In the genomic region with DNA sequence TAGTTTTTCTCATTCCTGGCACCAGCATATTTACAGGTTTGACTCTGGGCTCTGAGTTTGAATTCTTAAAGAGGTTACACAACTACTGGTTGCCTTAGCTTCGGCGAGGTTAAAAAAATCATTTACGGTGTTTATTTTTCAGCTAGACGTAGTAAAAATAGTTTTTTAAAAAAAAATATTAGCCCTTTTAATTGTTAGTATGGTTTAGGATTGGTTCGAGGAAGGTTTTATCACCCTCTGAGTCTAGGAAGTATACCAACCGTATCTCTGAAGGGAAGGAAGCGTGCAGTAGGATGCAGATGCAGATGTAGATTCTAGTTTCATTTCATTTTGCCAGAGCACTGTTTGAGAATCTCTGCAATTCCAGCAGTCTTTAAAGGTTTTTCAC, we compare ENCODE assay signal across 7 mouse cellular contexts. TPM values are rescaled to one million over a fixed set of nuclear protein-coding genes. Genes with fewer than 3 reads are reported as not detected.
DNase-seq lines count a peak whose midpoint lies in the region; ATAC-seq and TF ChIP-seq lines count a peak whose summit lies in the region.

No protein-coding gene starts in this region.

- H3K9ac ChIP-seq in forebrain, embryonic 11.5 days (ENCODE audit: low read length): peak overlapping the region; percentile 90
- peak overlapping the region; percentile 87 for H3K9ac ChIP-seq in limb, embryonic 15.5 days
- peak overlapping the region; percentile 93 for H3K9ac ChIP-seq in stomach, postnatal 0 days (ENCODE audit: low read length)

- no peak for TF ChIP-seq CTCF in spleen, adult 2 months (IDR thresholded peaks at IDR 0.05; ENCODE audit: extremely low read depth, insufficient read depth, insufficient read length, insufficient replicate concordance)
- no peak for TF ChIP-seq CTCF in stomach, postnatal 0 days (IDR thresholded peaks at IDR 0.05; ENCODE audit: low read depth)

- no peaks in the 10 kb centered on the region; the same call in 1 of the 2 replicates for H3K36me3 ChIP-seq in spleen, adult 2 months (ENCODE audit: control insufficient read depth, insufficient read depth, low read length)
- no peaks in the 10 kb centered on the region for H3K36me3 ChIP-seq in forebrain, embryonic 11.5 days (ENCODE audit: control insufficient read depth, insufficient read depth, low read length)
- no peaks in the 10 kb centered on the region for H3K36me3 ChIP-seq in limb, embryonic 15.5 days
- no peaks in the 10 kb centered on the region for H3K36me3 ChIP-seq in stomach, postnatal 0 days (ENCODE audit: control insufficient read depth, insufficient read depth, low read length)

- no peak for TF ChIP-seq POLR2A in spleen, adult 2 months (IDR thresholded peaks at IDR 0.05; ENCODE audit: low read depth, low read length)

- TF ChIP-seq EP300 in stomach, postnatal 0 days (optimal IDR thresholded peaks at IDR 0.05): no peak

- ATAC-seq in forebrain, embryonic 11.5 days (replicated peaks; ENCODE audit: low FRiP score): no peak
- no peak for ATAC-seq in limb, embryonic 15.5 days (ENCODE audit: insufficient number of reproducible peaks, low FRiP score, low TSS enrichment, low read depth)
- no peak for ATAC-seq in stomach, postnatal 0 days (ENCODE audit: low FRiP score, low TSS enrichment)

- no peak for DNase-seq in spleen, adult 2 months (ENCODE audit: low read depth in 1 of 2, low spot score in 2 of 2)
- no peak for DNase-seq in spleen, postnatal 36 days (ENCODE audit: low spot score in 2 of 2)
- no peak for DNase-seq in forebrain, embryonic 11.5 days (ENCODE audit: low spot score)
- DNase-seq in stomach, postnatal 0 days (ENCODE audit: low spot score): no peak
- no peak for DNase-seq in urinary bladder, adult 2 months (ENCODE audit: low spot score)
- no peak for DNase-seq in cerebellum, adult 8-10 months

- H3K27ac ChIP-seq in spleen, adult 2 months (ENCODE audit: insufficient read depth, low read length): peak overlapping the region; percentile 91
- no peak overlapping the region for H3K27ac ChIP-seq in forebrain, embryonic 11.5 days (ENCODE audit: low read depth, low read length)
- peak overlapping the region; percentile 92 for H3K27ac ChIP-seq in limb, embryonic 15.5 days
- peak overlapping the region; percentile 94; the same call in 1 of the 2 replicates for H3K27ac ChIP-seq in stomach, postnatal 0 days (replicated peaks)

- H3K4me2 ChIP-seq in forebrain, embryonic 11.5 days (ENCODE audit: low read depth, low read length, severe bottlenecking): peak overlapping the region; percentile 64
- peak overlapping the region; percentile 51 for H3K4me2 ChIP-seq in limb, embryonic 15.5 days
- H3K4me2 ChIP-seq in stomach, postnatal 0 days (replicated peaks; ENCODE audit: low read depth): peak overlapping the region; percentile 73

- no peaks in the 10 kb centered on the region for H3K27me3 ChIP-seq in spleen, adult 2 months (ENCODE audit: control insufficient read depth, insufficient read depth, low read length)
- no peaks in the 10 kb centered on the region for H3K27me3 ChIP-seq in forebrain, embryonic 11.5 days (ENCODE audit: control insufficient read depth, insufficient read depth, low read length)
- no peaks in the 10 kb centered on the region for H3K27me3 ChIP-seq in limb, embryonic 15.5 days
- no peaks in the 10 kb centered on the region for H3K27me3 ChIP-seq in stomach, postnatal 0 days (ENCODE audit: control insufficient read depth, insufficient read depth, low read length)

- peak overlapping the region; percentile 98 for H3K4me3 ChIP-seq in spleen, adult 2 months (ENCODE audit: extremely low read depth, insufficient read depth, insufficient read length)
- H3K4me3 ChIP-seq in forebrain, embryonic 11.5 days (ENCODE audit: low read depth, low read length): peak overlapping the region; percentile 99
- peak overlapping the region; percentile 98 for H3K4me3 ChIP-seq in limb, embryonic 15.5 days
- H3K4me3 ChIP-seq in stomach, postnatal 0 days (ENCODE audit: low read depth, low read length): peak overlapping the region; percentile 99

- no peaks in the 10 kb centered on the region for H3K4me1 ChIP-seq in spleen, adult 2 months (ENCODE audit: control insufficient read depth, insufficient read depth, insufficient read length)
- H3K4me1 ChIP-seq in forebrain, embryonic 11.5 days (replicated peaks; ENCODE audit: control insufficient read depth, insufficient read depth, low read length): peaks cover 3% of the 10 kb centered on the region; the same call in 1 of the 2 replicates
- H3K4me1 ChIP-seq in limb, embryonic 15.5 days: peaks cover 8% of the 10 kb centered on the region
- H3K4me1 ChIP-seq in stomach, postnatal 0 days (replicated peaks; ENCODE audit: control insufficient read depth, insufficient read depth): 0 out of 2 replicates have a peak, but pooled peaks cover 2% of the 10 kb centered on the region

- no peaks in the 10 kb centered on the region for H3K9me3 ChIP-seq in forebrain, embryonic 11.5 days (ENCODE audit: control insufficient read depth, low read length)
- no peaks in the 10 kb centered on the region for H3K9me3 ChIP-seq in limb, embryonic 15.5 days
- no peaks in the 10 kb centered on the region for H3K9me3 ChIP-seq in stomach, postnatal 0 days (ENCODE audit: control insufficient read depth, low read length)

- whole genome bisulfite sequencing in spleen, adult 2 months: under 1% methylated on average over 7 of the region's 7 CpGs
- WGBS in forebrain, embryonic 11.5 days: 14% methylated on average over 7 of the region's 7 CpGs
- WGBS in limb, embryonic 15.5 days: 3% methylated on average over 7 of the region's 7 CpGs
- 3% methylated on average over 7 of the region's 7 CpGs for WGBS in stomach, postnatal 0 days

RNA-seq across cellular contexts. Expression of gene Rsbn1, which starts 1.6 kb away (rescaled TPM):
- 3.5 and 5.2 TPM in 2 replicates for polyA plus RNA-seq in spleen, adult 2 months (2012; rRNA removed)
- polyA plus RNA-seq in forebrain, embryonic 11.5 days (2014; fragmentation: Nextera tagmentation; extraction: Ambion mirVana): 21.6 and 23.6 TPM in 2 replicates
- polyA plus RNA-seq in limb, embryonic 15.5 days (2015; fragmentation: Nextera tagmentation; extraction: Ambion mirVana): 10.8 and 10.9 TPM in 2 replicates
- 6.4 and 7.2 TPM in 2 replicates for polyA plus RNA-seq in stomach, postnatal 0 days (2015; fragmentation: Nextera tagmentation; extraction: Ambion mirVana)
- polyA plus RNA-seq in urinary bladder, adult 2 months (2012; rRNA removed): 6.6 and 7.9 TPM in 2 replicates

RNA-seq across cellular contexts. Expression of gene Phtf1, which starts 52.4 kb away (rescaled TPM):
- polyA plus RNA-seq in spleen, adult 2 months (2012; rRNA removed): 4.1 and 5.6 TPM in 2 replicates
- 46.8 and 49.7 TPM in 2 replicates for polyA plus RNA-seq in forebrain, embryonic 11.5 days (2014; fragmentation: Nextera tagmentation; extraction: Ambion mirVana)
- 23.0 and 28.8 TPM in 2 replicates for polyA plus RNA-seq in limb, embryonic 15.5 days (2015; fragmentation: Nextera tagmentation; extraction: Ambion mirVana)
- polyA plus RNA-seq in stomach, postnatal 0 days (2015; fragmentation: Nextera tagmentation; extraction: Ambion mirVana): 10.6 and 11.2 TPM in 2 replicates
- polyA plus RNA-seq in urinary bladder, adult 2 months (2012; rRNA removed): 12.0 and 13.6 TPM in 2 replicates

RNA-seq across cellular contexts. Expression of gene Ptpn22, which starts 55.9 kb away (rescaled TPM):
- 23.8 and 27.3 TPM in 2 replicates for polyA plus RNA-seq in spleen, adult 2 months (2012; rRNA removed)
- polyA plus RNA-seq in forebrain, embryonic 11.5 days (2014; fragmentation: Nextera tagmentation; extraction: Ambion mirVana): 0.37 and 0.68 TPM in 2 replicates
- polyA plus RNA-seq in limb, embryonic 15.5 days (2015; fragmentation: Nextera tagmentation; extraction: Ambion mirVana): 0.94 and 1.1 TPM in 2 replicates
- polyA plus RNA-seq in stomach, postnatal 0 days (2015; fragmentation: Nextera tagmentation; extraction: Ambion mirVana): 0.59 and 0.68 TPM in 2 replicates
- polyA plus RNA-seq in urinary bladder, adult 2 months (2012; rRNA removed): 1.6 and 1.7 TPM in 2 replicates
